Mouse (Mus musculus) cerebellum, adult 2 months (tissue): ENCODE measurements around the gene Lgals4.

ENCODE experiments used
- CTCF ChIP-seq: fragments of 200-500 bp; IDR thresholded peaks from 2 replicates; pipeline ENCODE4 v1.5.1; 2011; ENCODE audit warnings: low read depth, mild to moderate bottlenecking, control low read depth, low read length, moderate library complexity, borderline replicate concordance; ENCODE audit not compliant: insufficient read depth
- POLR2A ChIP-seq: fragments of 200-500 bp; IDR thresholded peaks from 2 replicates; pipeline ENCODE4 v1.6.1; 2011; ENCODE audit warnings: low read length, control low read depth, borderline replicate concordance; ENCODE audit not compliant: insufficient read depth

- no peak for TF ChIP-seq CTCF
- TF ChIP-seq POLR2A: no peak
These were observed 17.0 kb downstream of the Lgals4 start for GRCm38 (mm10) chr7:28850642-28851041.
